Mouse (Mus musculus): ENCODE measurements around the gene Wbp4. TPM values are rescaled to one million over a fixed set of nuclear protein-coding genes. Genes with fewer than 3 reads are reported as not detected.
"Not testable (repeated sequence)": the region's sequence is repeated elsewhere in the genome, so short reads cannot be mapped to it uniquely, and the experiment has no call there.

Gene Wbp4
- polyA plus RNA-seq, 1 experiment from 2014 or later, result 17.6 TPM

GRCm38 (mm10) chr14:79483611-79484120, 2.3 kb upstream of the Wbp4 start:
- Histone ChIP-seq H3K9me3 (replicated peaks) (no peaks in the 10 kb centered on the region), H3K27me3 (no peaks in the 10 kb centered on the region), H3K4me1 (replicated peaks) (peaks cover 74% of the 10 kb centered on the region), H3K4me2 (peak overlapping the region; percentile 79), H3K4me3 (replicated peaks) (peak overlapping the region; percentile 88), H3K9ac (peak overlapping the region; percentile 97), H3K36me3 (no peaks in the 10 kb centered on the region), H3K27ac (peak overlapping the region; percentile 100)
- no peak for ATAC-seq (ENCODE audit: low read depth)
- no peak for DNase-seq
- WGBS (ENCODE audit: insufficient replicate concordance), result 57% methylated on average over 8 of the region's 8 CpGs

DNA sequence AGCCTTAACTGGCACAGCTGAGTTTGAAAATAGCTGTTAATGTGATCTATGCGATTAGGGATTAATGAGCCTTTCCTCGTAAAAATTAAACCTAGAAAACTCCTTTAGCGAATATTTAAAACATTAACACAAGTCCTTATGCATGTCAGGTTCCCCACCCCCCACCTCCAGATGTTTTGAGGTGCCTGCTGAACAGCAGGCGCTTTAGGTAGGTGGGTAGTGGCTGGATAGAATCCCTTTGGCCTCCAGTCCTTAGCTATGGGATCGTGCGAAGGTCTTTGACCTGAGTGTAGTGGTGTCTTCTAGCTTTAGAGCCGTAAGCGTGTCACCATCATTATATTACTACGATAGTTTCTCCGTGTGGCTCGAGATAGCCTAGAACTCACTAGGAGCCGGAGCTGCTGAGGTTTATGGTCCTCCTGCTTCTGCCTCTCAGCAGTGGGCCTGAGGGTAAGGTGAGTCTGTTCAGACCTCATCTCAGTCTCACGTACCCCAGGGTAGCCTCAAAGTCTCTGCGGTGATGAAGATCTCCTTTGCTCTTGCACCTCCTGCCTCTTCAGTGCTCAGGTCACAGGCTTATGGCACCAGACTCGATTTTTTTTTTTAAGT, 1.5 kb upstream of the Wbp4 start:
- Histone ChIP-seq H3K4me3 (replicated peaks) (peak overlapping the region; percentile 88), H3K9ac (peak overlapping the region; percentile 97), H3K4me2 (peak overlapping the region; percentile 79), H3K27me3 (no peaks in the 10 kb centered on the region), H3K36me3 (peaks cover 3% of the 10 kb centered on the region; the same call in 1 of the 2 replicates), H3K27ac (peak overlapping the region; percentile 100), H3K9me3 (replicated peaks) (no peaks in the 10 kb centered on the region), H3K4me1 (replicated peaks) (peaks cover 66% of the 10 kb centered on the region)
- no peak for DNase-seq
- WGBS (ENCODE audit: insufficient replicate concordance), result 28% methylated on average over 15 of the region's 15 CpGs
- ATAC-seq (ENCODE audit: low read depth), result no peak

DNA sequence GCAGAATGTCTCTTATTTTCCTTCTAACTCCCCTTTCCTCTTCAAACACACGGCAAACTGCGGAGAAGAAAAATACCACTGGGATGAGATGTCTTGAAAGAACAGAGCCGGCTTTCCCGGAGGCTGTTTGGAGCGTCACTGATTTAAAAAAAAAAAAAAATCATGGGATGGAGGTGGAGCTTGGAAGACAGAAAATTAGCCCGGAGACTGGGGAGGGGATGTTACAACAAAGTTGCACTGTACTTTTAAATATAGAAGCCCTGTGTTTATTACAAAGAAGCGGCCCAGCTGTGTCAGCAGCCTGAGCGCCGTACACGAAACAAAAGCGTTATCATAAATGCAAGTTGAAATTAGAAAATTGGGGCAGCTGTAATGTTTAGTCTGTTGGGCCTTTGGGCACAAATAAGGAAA, 936 bp upstream of the Wbp4 start:
- peak; percentile 18 for DNase-seq
- under 1% methylated on average over 11 of the region's 11 CpGs for WGBS (ENCODE audit: insufficient replicate concordance)
- H3K9ac ChIP-seq, result peak overlapping the region; percentile 97

GRCm38 (mm10) chr14:79480624-79481338, 539 bp downstream of the Wbp4 start, which contains the start of gene Elf1:
Elf1 (plus strand) TSS chr14:79481194.
- Histone ChIP-seq H3K9ac (peak within 1 kb of the TSS; percentile 97), H3K4me2 (peak within 1 kb of the TSS; percentile 79), H3K9me3 (replicated peaks) (no peaks in the 10 kb centered on the region), H3K27ac (peak within 1 kb of the TSS; percentile 100), H3K4me1 (replicated peaks) (peaks cover 45% of the 10 kb centered on the region), H3K27me3 (no peaks in the 10 kb centered on the region), H3K36me3 (peaks cover 15% of the 10 kb centered on the region), H3K4me3 (replicated peaks) (peak within 1 kb of the TSS; percentile 88)
- ATAC-seq (ENCODE audit: low read depth) (peak; percentile 64), DNase-seq (peak; percentile 85)
- WGBS (ENCODE audit: insufficient replicate concordance), result under 1% methylated on average over 93 of the region's 96 CpGs

More for the DNA sequence above, 936 bp upstream of the Wbp4 start:
- no peaks in the 10 kb centered on the region for H3K9me3 ChIP-seq (replicated peaks)
- H3K27ac ChIP-seq, result peak overlapping the region; percentile 100
- peaks cover 60% of the 10 kb centered on the region for H3K4me1 ChIP-seq (replicated peaks)
- H3K27me3 ChIP-seq, result no peaks in the 10 kb centered on the region
- peaks cover 6% of the 10 kb centered on the region; the same call in 1 of the 2 replicates for H3K36me3 ChIP-seq
- no peak for ATAC-seq (ENCODE audit: low read depth)
- H3K4me2 ChIP-seq, result peak overlapping the region; percentile 79
- H3K4me3 ChIP-seq (replicated peaks), result peak overlapping the region; percentile 88

GRCm38 (mm10) chr14:79473384-79473783, 7.9 kb downstream of the Wbp4 start:
- Histone ChIP-seq H3K4me2 (no peak overlapping the region), H3K4me1 (replicated peaks) (no peaks in the 10 kb centered on the region), H3K4me3 (replicated peaks) (no peak overlapping the region), H3K27me3 (no peaks in the 10 kb centered on the region), H3K27ac (no peak overlapping the region), H3K36me3 (peaks cover 78% of the 10 kb centered on the region), H3K9ac (no peak overlapping the region), H3K9me3 (replicated peaks) (no peaks in the 10 kb centered on the region)
- WGBS (ENCODE audit: insufficient replicate concordance), result 85% methylated on average over 2 of the region's 2 CpGs
- no peak for DNase-seq
- no peak for ATAC-seq (ENCODE audit: low read depth)

DNA sequence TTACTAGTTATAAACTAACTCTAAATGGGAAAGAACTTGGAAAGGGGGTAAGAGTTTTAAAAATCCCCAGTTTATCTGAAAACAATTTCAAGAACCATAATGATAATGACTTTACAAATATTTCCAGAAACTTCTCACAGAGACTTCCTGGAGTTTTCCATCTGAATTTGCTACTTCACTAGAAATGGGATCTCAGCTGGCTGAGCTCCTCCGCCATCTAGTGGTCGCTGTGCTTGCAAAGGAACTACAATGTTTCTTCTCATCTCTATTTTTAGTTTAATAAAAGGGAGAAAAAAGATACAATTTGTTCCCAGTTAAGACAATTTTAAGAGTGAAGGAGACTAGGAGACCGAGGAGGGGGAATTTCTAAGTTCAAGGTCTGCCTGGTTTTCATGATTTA, 13.7 kb downstream of the Wbp4 start:
- no peak overlapping the region for H3K4me2 ChIP-seq
- H3K27me3 ChIP-seq, result no peaks in the 10 kb centered on the region
- H3K36me3 ChIP-seq, result peaks cover 80% of the 10 kb centered on the region
- H3K4me1 ChIP-seq (replicated peaks), result no peaks in the 10 kb centered on the region
- no peak overlapping the region for H3K9ac ChIP-seq
- no peak overlapping the region for H3K27ac ChIP-seq
- no peaks in the 10 kb centered on the region for H3K9me3 ChIP-seq (replicated peaks)
- DNase-seq (peak; percentile 33), ATAC-seq (ENCODE audit: low read depth) (no peak)
- 28% methylated on average over 3 of the region's 3 CpGs for WGBS (ENCODE audit: insufficient replicate concordance)
- no peak overlapping the region for H3K4me3 ChIP-seq (replicated peaks)

GRCm38 (mm10) chr14:79465623-79466022, 15.7 kb downstream of the Wbp4 start:
- ATAC-seq (ENCODE audit: low read depth) (no peak), DNase-seq (no peak)
- Histone ChIP-seq H3K4me3 (replicated peaks) (no peak overlapping the region), H3K4me2 (no peak overlapping the region), H3K4me1 (replicated peaks) (no peaks in the 10 kb centered on the region), H3K36me3 (peaks cover 77% of the 10 kb centered on the region), H3K27me3 (no peaks in the 10 kb centered on the region), H3K9ac (no peak overlapping the region), H3K27ac (no peak overlapping the region), H3K9me3 (replicated peaks) (no peaks in the 10 kb centered on the region)
- 83% methylated on average over 1 of the region's 1 CpGs for WGBS (ENCODE audit: insufficient replicate concordance)

- no peak overlapping the region for H3K27ac ChIP-seq
- H3K9ac ChIP-seq, result no peak overlapping the region
- H3K9me3 ChIP-seq (replicated peaks), result no peaks in the 10 kb centered on the region
- no peak overlapping the region for H3K4me3 ChIP-seq (replicated peaks)
- WGBS (ENCODE audit: insufficient replicate concordance), result 86% methylated on average over 4 of the region's 4 CpGs
- H3K36me3 ChIP-seq, result peaks cover 47% of the 10 kb centered on the region
- H3K4me2 ChIP-seq, result no peak overlapping the region
- H3K27me3 ChIP-seq, result no peaks in the 10 kb centered on the region
- no peak for ATAC-seq (ENCODE audit: low read depth)
- DNase-seq, result no peak
- peaks cover 13% of the 10 kb centered on the region for H3K4me1 ChIP-seq (replicated peaks)
These were observed 20.3 kb downstream of the Wbp4 start for GRCm38 (mm10) chr14:79460988-79461387.

- no peak overlapping the region for H3K27ac ChIP-seq
- 83% methylated on average over 1 of the region's 1 CpGs for WGBS (ENCODE audit: insufficient replicate concordance)
These were observed 20.9 kb downstream of the Wbp4 start for GRCm38 (mm10) chr14:79460401-79460800.

GRCm38 (mm10) chr14:79452591-79452934, 28.8 kb downstream of the Wbp4 start:
- H3K4me1 ChIP-seq (replicated peaks), result peaks cover 30% of the 10 kb centered on the region
- H3K9me3 ChIP-seq (replicated peaks); H3K27me3 ChIP-seq; ATAC-seq (ENCODE audit: low read depth); H3K27ac ChIP-seq; DNase-seq; H3K36me3 ChIP-seq: not testable (repeated sequence)
- H3K4me3 ChIP-seq (replicated peaks), result peak overlapping the region; percentile 29
- H3K9ac ChIP-seq, result peak overlapping the region; percentile 22; the same call in 1 of the 2 replicates
- peak overlapping the region; percentile 57 for H3K4me2 ChIP-seq
- WGBS (ENCODE audit: insufficient replicate concordance), result 87% methylated on average over 8 of the region's 10 CpGs

More at GRCm38 (mm10) chr14:79460401-79460800, 20.9 kb downstream of the Wbp4 start:
- no peak for DNase-seq
- peaks cover 13% of the 10 kb centered on the region for H3K4me1 ChIP-seq (replicated peaks)
- H3K36me3 ChIP-seq, result peaks cover 41% of the 10 kb centered on the region
- H3K9ac ChIP-seq, result no peak overlapping the region
- H3K4me3 ChIP-seq (replicated peaks), result no peak overlapping the region
- no peaks in the 10 kb centered on the region for H3K9me3 ChIP-seq (replicated peaks)
- no peaks in the 10 kb centered on the region for H3K27me3 ChIP-seq
- ATAC-seq (ENCODE audit: low read depth), result no peak
- H3K4me2 ChIP-seq, result no peak overlapping the region

DNA sequence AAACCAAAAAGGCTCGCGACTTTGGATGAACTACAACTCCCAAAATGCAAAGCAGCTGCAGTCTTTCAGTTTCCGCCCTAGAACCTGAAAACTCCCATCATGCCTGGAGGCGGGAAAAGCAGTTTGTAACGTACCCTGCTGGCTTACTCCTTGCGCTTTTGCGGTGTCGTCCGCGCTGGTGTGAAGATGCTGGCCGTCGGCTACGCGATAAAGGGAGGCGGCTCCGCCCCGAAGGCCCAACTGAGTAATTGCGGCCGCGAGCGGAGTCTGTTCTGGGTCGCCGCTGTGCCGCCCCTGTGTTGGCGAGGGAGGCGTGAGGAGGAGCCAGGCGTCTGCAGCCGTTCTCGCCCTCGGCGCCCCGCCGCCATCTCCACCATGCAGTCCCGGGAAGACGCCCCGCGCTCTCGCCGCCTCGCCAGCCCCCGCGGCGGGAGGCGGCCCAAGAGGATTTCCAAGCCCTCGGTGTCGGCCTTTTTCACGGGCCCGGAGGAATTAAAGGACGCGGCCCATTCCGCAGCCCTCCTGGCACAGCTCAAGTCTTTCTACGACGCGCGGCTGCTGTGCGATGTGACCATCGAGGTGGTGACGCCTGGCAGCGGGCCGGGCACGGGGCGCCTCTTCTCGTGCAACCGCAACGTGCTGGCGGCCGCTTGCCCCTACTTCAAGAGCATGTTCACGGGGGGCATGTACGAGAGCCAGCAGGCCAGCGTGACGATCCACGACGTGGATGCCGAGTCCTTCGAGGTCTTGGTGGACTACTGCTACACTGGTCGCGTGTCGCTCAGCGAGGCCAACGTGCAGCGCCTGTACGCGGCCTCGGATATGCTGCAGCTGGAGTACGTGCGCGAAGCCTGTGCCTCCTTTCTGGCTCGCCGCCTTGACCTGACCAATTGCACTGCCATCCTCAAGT, 29.4 kb downstream of the Wbp4 start, which contains the start of gene Kbtbd6:
TSS of gene Kbtbd6 (plus strand) at position 155 of the 910 bp plus-strand sequence.
- peak within 1 kb of the TSS; percentile 67 for H3K4me3 ChIP-seq (replicated peaks)
- H3K36me3 ChIP-seq; H3K27me3 ChIP-seq; H3K9me3 ChIP-seq (replicated peaks): not testable (repeated sequence)
- peak within 1 kb of the TSS; percentile 75 for H3K4me2 ChIP-seq
- DNase-seq (peak; percentile 89), ATAC-seq (ENCODE audit: low read depth) (peak; percentile 93)
- H3K9ac ChIP-seq, result peak within 1 kb of the TSS; percentile 76
- peak within 1 kb of the TSS; percentile 92 for H3K27ac ChIP-seq
- 18% methylated on average over 41 of the region's 89 CpGs for WGBS (ENCODE audit: insufficient replicate concordance)
- peaks cover 26% of the 10 kb centered on the region for H3K4me1 ChIP-seq (replicated peaks)
